Mouse (Mus musculus) CH12.LX (cell line): ENCODE results near the gene Ebf4.

Experiments used
- CTCF ChIP-seq, 2 experiments: IDR thresholded peaks in 1 of 2; conservative IDR thresholded peaks in 1 of 2; 2 replicates each; pipeline ENCODE4 v1.5.1; 2011 to 2012; ENCODE audit warnings: low read depth in 2 of 2, low read length in 2 of 2, improper control_type of control experiment in 1 of 2, inconsistent platforms in 1 of 2, mild to moderate bottlenecking in 1 of 2, moderate library complexity in 1 of 2
- E2F4 ChIP-seq: IDR thresholded peaks from 2 replicates; pipeline ENCODE4 v1.6.1; 2011; ENCODE audit warnings: low read depth, low read length, improper control_type of control experiment; ENCODE audit not compliant: insufficient replicate concordance
- ELF1 ChIP-seq: IDR thresholded peaks from 2 replicates; pipeline ENCODE4 v1.6.1; 2014; ENCODE audit warnings: low read depth, mild to moderate bottlenecking, inconsistent platforms, low read length, improper control_type of control experiment
- KAT2A ChIP-seq: IDR thresholded peaks from 2 replicates; pipeline ENCODE4 v1.6.1; 2012; ENCODE audit warnings: low read length, improper control_type of control experiment, inconsistent platforms; ENCODE audit not compliant: insufficient replicate concordance
- NELFE ChIP-seq: IDR thresholded peaks from 2 replicates; pipeline ENCODE4 v1.6.1; 2011; ENCODE audit warnings: low read depth, low read length, improper control_type of control experiment
- RCOR1 ChIP-seq: conservative IDR thresholded peaks from 2 replicates; pipeline ENCODE4 v1.6.1; 2012; ENCODE audit warnings: low read depth, mild to moderate bottlenecking, inconsistent platforms, low read length, improper control_type of control experiment
- TCF12 ChIP-seq: IDR thresholded peaks from 2 replicates; pipeline ENCODE4 v1.6.1; 2014; ENCODE audit warnings: low read depth, mild to moderate bottlenecking, inconsistent platforms, low read length, improper control_type of control experiment

GRCm38 (mm10) chr2:130256762-130257161 is 38.2 kb upstream of the Ebf4 start:
- TF ChIP-seq CTCF (conservative IDR thresholded peaks at IDR 0.05 in 1 of 2, IDR thresholded peaks at IDR 0.05 in 1 of 2; ENCODE audit: low read depth in 2 of 2, low read length in 2 of 2): no peak
- no peak for TF ChIP-seq ELF1
- no peak for TF ChIP-seq E2F4
- TF ChIP-seq TCF12: no peak
- TF ChIP-seq RCOR1: no peak
- no peak for TF ChIP-seq NELFE
- TF ChIP-seq KAT2A: no peak
